Mouse (Mus musculus): ENCODE measurements around the gene Vmn2r82. TPM values are rescaled to one million over a fixed set of nuclear protein-coding genes. Genes with fewer than 3 reads are reported as not detected.
"Not testable (repeated sequence)": the region's sequence is repeated elsewhere in the genome, so short reads cannot be mapped to it uniquely, and the experiment has no call there.

Vmn2r82 gene
- total and polyA plus RNA-seq, 3 experiments, result not detected

DNA sequence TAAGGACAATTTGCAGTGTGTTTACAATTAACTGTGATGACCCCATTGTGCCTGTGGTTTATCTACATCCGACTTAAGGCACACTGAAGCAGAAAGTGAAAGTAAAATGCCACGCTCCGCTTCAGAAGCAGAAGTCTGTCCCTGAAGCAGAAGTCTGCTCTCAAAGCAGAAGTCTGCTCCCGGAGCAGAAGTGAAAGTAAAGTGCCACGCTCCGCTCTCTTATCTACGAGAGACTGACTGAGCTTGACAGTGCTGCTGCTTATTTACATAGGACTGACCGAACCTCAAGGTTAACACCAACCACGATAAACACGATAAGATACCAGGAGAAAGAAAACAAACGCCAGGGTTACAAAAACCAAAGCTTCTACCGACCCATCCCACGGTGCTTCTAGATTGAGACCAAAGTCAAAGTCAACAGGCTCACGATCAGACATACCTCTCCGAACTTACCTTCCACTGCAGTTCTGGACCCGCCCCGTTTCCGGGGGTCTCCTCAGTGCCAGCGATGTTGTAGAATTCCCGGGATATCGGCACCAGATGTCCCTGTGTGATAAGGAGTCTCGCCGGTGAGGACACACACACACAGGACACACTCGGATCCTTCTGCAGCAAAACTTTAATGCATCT is 60.9 kb downstream of the Vmn2r82 start:
- peak overlapping the region; percentile 69 to 97 for H3K4me3 ChIP-seq (ENCODE audit: control insufficient read depth in 1 of 2, insufficient read depth in 1 of 2, low read depth in 2 of 2, low read length in 2 of 2)
- H3K36me3 ChIP-seq (ENCODE audit: control insufficient read depth in 1 of 2, insufficient read depth in 2 of 2, low read length in 2 of 2), result no peaks in the 10 kb centered on the region
- H3K4me1 ChIP-seq (ENCODE audit: control insufficient read depth in 1 of 2, insufficient read depth in 2 of 2, low read length in 2 of 2), result no peaks in the 10 kb centered on the region
- no peaks in the 10 kb centered on the region for H3K9me3 ChIP-seq (replicated peaks; ENCODE audit: insufficient read depth, low read length)
- TF ChIP-seq MXI1 (IDR thresholded peaks at IDR 0.05; ENCODE audit: low read depth, low read length), result peak; percentile 92
- no peak for TF ChIP-seq RAD21 (IDR thresholded peaks at IDR 0.05; ENCODE audit: low read depth, low read length)
- TF ChIP-seq EP300 (IDR thresholded peaks at IDR 0.05; ENCODE audit: low read depth in 1 of 2, low read length in 2 of 2), result peak in 1 of 2 experiments; percentile 40; a peak in 2 of 4 replicates
- 0 out of 2 replicates have a peak, but pooled peaks have one; percentile 32 for TF ChIP-seq MAZ (IDR thresholded peaks at IDR 0.05; ENCODE audit: low read depth, low read length)
- peak; percentile 67 for TF ChIP-seq MAX (IDR thresholded peaks at IDR 0.05; ENCODE audit: low read length)
- peak; percentile 97 for TF ChIP-seq ETS1 (IDR thresholded peaks at IDR 0.05; ENCODE audit: low read depth, low read length)
- TF ChIP-seq BHLHE40 (IDR thresholded peaks at IDR 0.05; ENCODE audit: borderline replicate concordance, low read depth, low read length), result peak; percentile 4; the same call in 1 of the 2 replicates
- TF ChIP-seq UBTF (IDR thresholded peaks at IDR 0.05; ENCODE audit: borderline replicate concordance, insufficient read depth, low read depth, low read length), result no peak
- 0 out of 2 replicates have a peak, but pooled peaks have one; percentile 57 for TF ChIP-seq RCOR1 (IDR thresholded peaks at IDR 0.05; ENCODE audit: low read depth, low read length)
- TF ChIP-seq POLR2A (IDR thresholded peaks at IDR 0.05; ENCODE audit: control insufficient read depth in 1 of 2, insufficient read depth in 1 of 2, low read depth in 1 of 2, low read length in 2 of 2, poor library complexity in 1 of 2), result no peak
- peak; percentile 92 for TF ChIP-seq SIN3A (IDR thresholded peaks at IDR 0.05; ENCODE audit: low read length)
- TF ChIP-seq HCFC1 (IDR thresholded peaks at IDR 0.05; ENCODE audit: low read depth, low read length), result peak; percentile 55
- TF ChIP-seq JUND (IDR thresholded peaks at IDR 0.05; ENCODE audit: low read depth, low read length), result no peak
- TF ChIP-seq GATA1 (IDR thresholded peaks at IDR 0.05; ENCODE audit: low read depth, low read length), result peak; percentile 63
- TF ChIP-seq MYC (IDR thresholded peaks at IDR 0.05; ENCODE audit: low read depth, low read length), result peak; percentile 53; the same call in 1 of the 2 replicates
- peak overlapping the region; percentile 88 for H3K27ac ChIP-seq (ENCODE audit: control insufficient read depth, low read depth, low read length)
- H3K27me3 ChIP-seq (ENCODE audit: control insufficient read depth in 1 of 2, insufficient read depth in 2 of 2, low read length in 2 of 2), result no peaks in the 10 kb centered on the region
- H3K9ac ChIP-seq (ENCODE audit: control insufficient read depth, low read depth, low read length, poor library complexity, severe bottlenecking), result peak overlapping the region; percentile 64
- H3K79me2 ChIP-seq (ENCODE audit: control insufficient read depth, insufficient read depth, low read length, poor library complexity), result no peaks in the 10 kb centered on the region
- DNase-seq (ENCODE audit: low read depth, low spot score), result peak; percentile 92

DNA sequence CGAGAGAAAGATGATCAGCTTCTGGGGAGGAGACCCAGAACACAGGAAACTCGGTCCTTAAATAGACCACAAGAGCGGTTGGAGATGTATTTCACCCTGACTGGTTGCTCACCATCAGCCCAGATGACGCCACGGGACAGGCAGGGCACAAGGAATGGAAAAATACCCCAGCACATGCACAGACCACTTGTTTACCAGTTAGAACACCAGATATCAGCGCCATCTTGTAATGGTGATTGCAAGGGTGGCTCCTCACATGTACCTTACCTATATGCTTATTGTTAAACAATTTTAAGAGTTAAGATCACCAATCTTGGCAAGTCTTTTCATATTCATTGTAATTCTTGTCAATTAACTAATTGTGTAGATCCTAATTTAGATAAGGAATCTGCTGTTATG is 61.5 kb downstream of the Vmn2r82 start:
- DNase-seq (ENCODE audit: low read depth, low spot score), result peak; percentile 43
- not testable (repeated sequence) for H3K79me2 ChIP-seq (ENCODE audit: control insufficient read depth, insufficient read depth, low read length, poor library complexity); H3K36me3 ChIP-seq (ENCODE audit: control insufficient read depth in 1 of 2, insufficient read depth in 2 of 2, low read length in 2 of 2); H3K9me3 ChIP-seq (replicated peaks; ENCODE audit: insufficient read depth, low read length); H3K27me3 ChIP-seq (ENCODE audit: control insufficient read depth in 1 of 2, insufficient read depth in 2 of 2, low read length in 2 of 2); H3K4me1 ChIP-seq (ENCODE audit: control insufficient read depth in 1 of 2, insufficient read depth in 2 of 2, low read length in 2 of 2); H3K9ac ChIP-seq (ENCODE audit: control insufficient read depth, low read depth, low read length, poor library complexity, severe bottlenecking)
- Histone ChIP-seq H3K27ac (ENCODE audit: control insufficient read depth, low read depth, low read length) (peak overlapping the region; percentile 88), H3K4me3 (ENCODE audit: control insufficient read depth in 1 of 2, insufficient read depth in 1 of 2, low read depth in 2 of 2, low read length in 2 of 2) (peak overlapping the region; percentile 69 to 97)
- 0 out of 2 replicates have a peak, but pooled peaks have one; percentile 40 for TF ChIP-seq TBP (IDR thresholded peaks at IDR 0.05; ENCODE audit: low read depth, low read length)

GRCm38 (mm10) chr10:79435141-79435820 is 79.0 kb downstream of the Vmn2r82 start:
- DNase-seq (ENCODE audit: low read depth, low spot score); H3K36me3 ChIP-seq (ENCODE audit: control insufficient read depth in 1 of 2, insufficient read depth in 2 of 2, low read length in 2 of 2); H3K4me1 ChIP-seq (ENCODE audit: control insufficient read depth in 1 of 2, insufficient read depth in 2 of 2, low read length in 2 of 2); H3K27me3 ChIP-seq (ENCODE audit: control insufficient read depth in 1 of 2, insufficient read depth in 2 of 2, low read length in 2 of 2); H3K9me3 ChIP-seq (replicated peaks; ENCODE audit: insufficient read depth, low read length); H3K27ac ChIP-seq (ENCODE audit: control insufficient read depth, low read depth, low read length); H3K79me2 ChIP-seq (ENCODE audit: control insufficient read depth, insufficient read depth, low read length, poor library complexity); H3K4me3 ChIP-seq (ENCODE audit: control insufficient read depth in 1 of 2, insufficient read depth in 1 of 2, low read depth in 2 of 2, low read length in 2 of 2); H3K9ac ChIP-seq (ENCODE audit: control insufficient read depth, low read depth, low read length, poor library complexity, severe bottlenecking): not testable (repeated sequence)
